Mouse (Mus musculus): ENCODE data around the gene Lrrc75a.

Gene Lrrc75a

DNA sequence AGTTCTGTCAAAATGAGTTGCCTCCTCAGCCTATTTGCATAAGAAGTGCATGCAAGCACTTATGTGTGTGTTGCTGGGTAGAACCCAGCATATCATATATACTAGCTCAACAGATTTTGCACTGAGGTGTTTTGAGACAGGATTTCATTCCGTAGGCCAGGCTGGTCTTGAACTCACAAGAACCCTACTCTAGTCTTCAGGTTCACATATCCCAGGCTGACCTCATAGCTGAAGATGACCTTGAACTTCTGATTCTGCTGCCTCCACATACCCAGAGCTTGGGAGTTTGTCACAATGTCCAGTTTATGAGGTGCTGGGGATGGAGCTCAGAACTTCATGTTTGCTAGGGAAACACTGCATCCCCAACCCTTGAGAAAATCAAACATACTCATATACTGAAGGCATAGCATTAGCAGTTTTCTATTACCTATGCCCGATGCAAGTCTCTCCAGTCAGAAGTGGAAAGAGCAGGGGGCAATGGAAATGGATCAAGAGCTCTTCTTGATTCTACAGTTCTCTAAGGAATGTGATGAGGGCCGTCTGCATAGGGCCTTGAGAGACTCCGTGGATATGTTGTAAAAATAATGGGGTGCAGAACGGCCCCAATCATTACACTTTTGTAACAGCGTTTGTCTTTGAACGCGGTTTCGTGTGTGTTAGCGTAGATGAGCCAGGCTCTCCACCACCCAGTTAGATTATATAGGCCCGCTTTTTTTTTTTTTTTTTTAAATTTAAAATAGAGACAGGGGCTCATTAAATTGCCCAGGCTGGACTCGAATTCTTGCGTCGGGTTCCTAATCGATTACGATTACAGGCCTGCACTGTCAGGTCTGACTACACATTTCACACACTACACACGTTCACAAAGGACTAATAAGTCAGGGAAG is 46.3 kb downstream of the Lrrc75a start:
- in situ Hi-C loops (cut with MboI, MseI): loop anchor here (5.0 kb wide), 1 partner anchor 35 kb away; no protein-coding TSS in a partner anchor

- in situ Hi-C loops (cut with MboI, MseI): no loop called here
Observed at GRCm38 (mm10) chr11:62598571-62598970, 49.8 kb downstream of the Lrrc75a start.

- in situ Hi-C loops (cut with MboI, MseI): no loop called here
Observed at GRCm38 (mm10) chr11:62591904-62592575, 56.3 kb downstream of the Lrrc75a start.

- in situ Hi-C loops (cut with MboI, MseI): no loop called here
Observed at GRCm38 (mm10) chr11:62591026-62591425, 57.3 kb downstream of the Lrrc75a start.

GRCm38 (mm10) chr11:62589391-62589790 is 58.9 kb downstream of the Lrrc75a start:
- in situ Hi-C loops (cut with MboI, MseI): no loop called here

DNA sequence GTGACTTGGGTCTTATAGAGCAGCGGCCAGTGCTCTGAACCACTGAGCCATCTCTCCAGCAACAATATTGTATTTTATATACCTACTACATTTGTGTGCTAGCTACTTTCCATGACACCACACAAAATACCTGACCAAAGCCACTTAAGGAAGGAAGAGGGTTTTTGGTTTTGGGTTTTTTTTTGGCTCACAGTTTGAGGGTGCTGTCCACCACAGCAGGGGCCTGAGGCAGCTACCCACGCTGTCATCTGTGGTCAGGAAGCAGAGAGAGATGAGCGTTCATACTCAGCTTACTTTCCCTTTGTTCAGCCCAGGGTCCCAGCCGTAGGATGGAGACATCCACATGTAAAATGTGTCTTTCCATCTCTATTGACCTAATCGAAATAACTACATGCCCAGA is 61.3 kb downstream of the Lrrc75a start:
- in situ Hi-C loops (cut with MboI, MseI): no loop called here

- in situ Hi-C loops (cut with MboI, MseI): no loop called here
Observed at GRCm38 (mm10) chr11:62584671-62585206, 63.6 kb downstream of the Lrrc75a start.

- in situ Hi-C loops (cut with MboI, MseI): no loop called here
Observed at GRCm38 (mm10) chr11:62583031-62583430, 65.3 kb downstream of the Lrrc75a start.

GRCm38 (mm10) chr11:62576530-62577152 is 71.7 kb downstream of the Lrrc75a start:
- in situ Hi-C loops (cut with MboI, MseI): no loop called here

DNA sequence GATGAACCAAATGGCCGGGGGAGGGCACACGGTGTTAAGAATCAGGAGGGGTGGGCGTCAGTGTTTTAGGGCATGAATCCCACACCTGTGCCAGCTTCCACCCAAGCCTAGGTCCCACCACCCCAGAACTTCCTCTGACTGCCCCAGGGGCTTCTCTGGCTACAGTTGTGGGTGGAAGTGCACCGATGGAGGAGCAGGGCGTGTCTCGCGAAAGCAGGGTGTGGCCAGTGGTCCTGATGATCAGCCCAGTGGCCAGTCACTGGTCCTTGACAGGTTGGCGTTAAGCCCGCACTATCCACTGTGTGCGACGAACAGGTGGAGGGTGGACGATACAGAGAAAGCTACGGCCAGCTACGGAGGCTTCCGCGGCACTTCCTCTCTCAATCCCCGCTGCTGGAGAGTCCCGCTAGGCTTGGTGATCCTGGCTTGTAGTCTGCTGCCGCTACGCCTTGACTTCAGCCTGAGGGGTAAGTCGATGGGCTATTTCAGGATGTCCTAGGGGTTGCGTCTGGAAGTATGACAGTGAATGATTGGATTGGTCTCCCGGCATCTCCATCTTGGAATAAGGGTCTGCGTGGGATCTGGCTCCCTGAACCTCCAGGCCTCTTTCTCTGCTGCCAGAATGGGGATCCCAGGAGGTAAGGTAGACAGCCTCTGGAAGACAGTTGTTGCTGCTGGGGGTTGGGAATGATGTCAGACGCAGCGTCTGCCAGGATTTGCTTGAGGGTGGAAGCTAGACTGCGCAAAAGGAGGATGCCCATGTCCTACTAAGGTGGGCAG is 72.5 kb downstream of the Lrrc75a start:
- in situ Hi-C loops (cut with MboI, MseI): no loop called here

GRCm38 (mm10) chr11:62575297-62575658 is 73.0 kb downstream of the Lrrc75a start:
- in situ Hi-C loops (cut with MboI, MseI): no loop called here

DNA sequence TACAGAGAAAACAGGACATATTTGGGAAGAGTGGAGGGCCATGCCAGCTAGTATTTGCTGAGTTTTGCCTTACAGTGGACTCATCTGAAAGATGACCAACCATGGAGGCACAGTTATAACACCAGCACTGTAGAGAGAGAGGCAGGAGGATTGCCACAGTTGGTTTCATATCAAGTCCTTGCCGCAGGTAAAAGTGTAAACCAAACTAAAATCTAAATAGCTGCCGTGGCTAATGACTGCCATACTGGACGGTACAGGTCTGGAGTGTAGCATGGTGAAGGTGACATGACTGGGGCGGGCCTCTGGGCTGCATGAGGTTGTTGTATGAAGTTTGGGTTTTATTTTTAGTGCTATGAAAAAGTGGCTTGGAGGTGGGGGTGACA is 73.6 kb downstream of the Lrrc75a start:
- in situ Hi-C loops (cut with MboI, MseI): no loop called here

DNA sequence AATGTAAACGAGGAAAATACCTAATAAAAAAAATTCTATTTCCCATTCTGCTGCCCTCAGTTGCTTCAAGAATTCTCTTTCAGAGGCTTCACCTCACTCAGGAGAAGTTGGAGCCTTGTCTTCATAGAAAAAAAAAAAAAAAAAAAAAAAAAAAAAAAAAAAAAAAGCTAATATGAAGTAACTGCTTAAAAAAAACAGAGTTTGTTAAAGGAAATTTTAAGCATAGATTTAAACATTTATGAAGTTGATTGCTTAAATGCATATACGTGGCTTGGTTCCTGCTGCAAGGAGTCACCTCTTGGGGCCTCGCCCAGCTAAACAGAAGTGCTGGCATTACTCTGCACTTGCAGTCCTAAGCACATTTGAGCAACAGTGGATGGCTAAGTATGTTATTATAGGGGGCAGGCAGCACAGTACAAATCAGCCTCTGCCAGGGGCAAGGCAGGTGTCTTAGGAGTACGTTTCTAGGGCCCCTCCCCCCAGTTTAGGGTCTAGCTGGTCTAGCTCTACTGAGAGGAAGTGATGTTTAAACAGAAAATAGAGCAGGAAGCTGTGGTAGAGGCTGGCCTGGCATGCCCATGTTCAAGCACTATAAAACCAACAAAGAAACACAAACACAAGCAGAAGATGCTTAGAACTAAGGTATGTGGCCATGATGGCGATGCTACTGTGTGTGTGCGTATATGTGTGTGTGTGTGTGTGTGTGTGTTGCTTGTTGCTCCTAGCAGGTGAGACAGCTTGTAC is 74.2 kb downstream of the Lrrc75a start, which contains the start of gene Trpv2:
Trpv2 (plus strand) TSS at position 528 of the 744 bp plus-strand sequence.
- in situ Hi-C loops (cut with MboI, MseI): no loop called here

DNA sequence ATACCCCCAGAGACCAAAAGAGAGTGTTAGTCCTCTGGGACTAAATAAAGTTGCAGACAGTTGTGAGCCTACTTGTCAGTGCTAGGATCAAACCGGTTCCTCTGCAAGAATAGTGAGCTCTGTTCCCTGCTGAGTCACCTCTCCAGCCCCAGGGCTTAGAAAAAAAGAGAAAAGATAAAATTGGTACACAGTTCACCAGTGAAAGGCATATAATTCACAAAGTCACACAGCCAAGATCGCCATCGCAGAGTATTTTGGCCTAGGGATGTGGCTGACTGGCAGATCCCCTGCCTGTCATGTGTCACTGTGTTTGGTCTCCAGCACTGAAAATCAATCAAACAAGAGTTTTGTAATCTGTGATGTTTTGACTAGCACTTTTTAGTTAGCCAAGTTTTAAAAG is 80.0 kb downstream of the Lrrc75a start:
- in situ Hi-C loops (cut with MboI, MseI): loop anchor here (5.0 kb wide), 1 partner anchor 34 kb away; no protein-coding TSS in a partner anchor

DNA sequence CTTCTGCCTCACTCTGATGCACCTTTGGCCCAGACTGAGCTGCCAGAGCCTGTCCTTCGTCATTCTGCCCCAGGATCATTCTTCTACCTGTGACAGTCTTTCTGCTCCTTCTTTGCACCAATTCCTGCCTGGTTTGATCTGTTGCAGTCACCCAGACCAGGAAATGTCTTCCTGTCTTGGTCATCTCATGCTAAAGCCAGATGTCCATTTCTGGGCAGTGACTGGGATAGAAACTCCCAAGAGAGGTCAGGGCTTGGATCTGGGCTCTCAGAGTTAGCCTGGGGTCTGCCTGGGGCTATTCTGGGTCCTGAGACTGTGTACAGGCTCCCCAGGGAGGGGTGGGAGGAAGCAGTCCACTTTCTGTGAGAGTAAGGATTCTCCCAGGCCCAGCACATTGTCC is 82.1 kb downstream of the Lrrc75a start:
- in situ Hi-C loops (cut with MboI, MseI): loop anchor here (5.0 kb wide), 1 partner anchor 36 kb away; no protein-coding TSS in a partner anchor

DNA sequence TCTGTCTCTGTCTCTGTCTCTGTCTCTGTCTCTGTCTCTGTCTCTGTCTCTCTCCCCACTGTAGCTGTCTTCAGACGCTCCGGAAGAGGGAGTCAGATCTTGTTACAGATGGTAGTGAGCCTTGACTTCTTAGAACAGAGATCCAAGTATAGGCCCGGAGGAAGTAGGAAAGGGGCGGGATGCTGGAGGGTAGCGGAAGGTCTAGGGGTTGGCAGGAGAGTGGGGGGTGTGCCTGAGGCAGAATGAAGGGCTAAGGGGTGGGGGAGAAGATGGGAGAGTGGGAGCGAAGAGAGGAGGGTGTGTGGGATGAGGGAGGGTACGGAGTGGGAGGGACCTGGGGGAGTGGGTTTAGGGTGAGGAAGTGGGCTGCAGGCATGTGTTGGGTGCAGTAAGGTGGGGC is 82.6 kb downstream of the Lrrc75a start:
- in situ Hi-C loops (cut with MboI, MseI): loop anchor here (5.0 kb wide), 1 partner anchor 37 kb away; no protein-coding TSS in a partner anchor

GRCm38 (mm10) chr11:62563590-62563989 is 84.7 kb downstream of the Lrrc75a start:
- in situ Hi-C loops (cut with MboI, MseI): no loop called here

DNA sequence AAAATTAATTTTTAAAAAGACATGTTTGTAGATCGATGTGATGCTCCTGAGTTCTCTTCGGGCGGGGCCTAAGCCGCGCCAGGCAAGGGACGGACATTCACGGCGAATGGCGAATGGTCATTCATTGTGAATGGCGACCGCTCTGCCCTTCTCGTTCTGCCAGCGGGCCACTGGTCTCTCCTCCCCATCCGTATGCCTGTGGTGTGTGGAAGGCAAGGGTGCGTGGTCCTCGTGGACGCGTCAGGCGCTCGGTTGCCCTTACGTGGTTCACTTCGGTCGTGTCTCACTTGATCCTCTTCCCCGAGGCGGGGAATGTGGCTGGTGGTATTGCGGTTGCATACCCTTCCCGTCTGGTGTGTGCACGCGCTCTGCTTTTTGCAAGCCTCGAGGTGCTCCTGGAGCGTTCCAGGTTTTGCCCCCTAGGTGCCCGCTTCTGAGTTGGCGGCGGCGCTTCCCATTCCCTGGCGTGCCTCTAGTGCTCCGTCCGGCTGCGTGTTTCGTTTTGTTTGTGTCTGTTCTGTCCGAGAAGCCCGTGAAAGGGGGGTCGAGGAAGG is 87.8 kb downstream of the Lrrc75a start:
- in situ Hi-C loops (cut with MboI, MseI): no loop called here

DNA sequence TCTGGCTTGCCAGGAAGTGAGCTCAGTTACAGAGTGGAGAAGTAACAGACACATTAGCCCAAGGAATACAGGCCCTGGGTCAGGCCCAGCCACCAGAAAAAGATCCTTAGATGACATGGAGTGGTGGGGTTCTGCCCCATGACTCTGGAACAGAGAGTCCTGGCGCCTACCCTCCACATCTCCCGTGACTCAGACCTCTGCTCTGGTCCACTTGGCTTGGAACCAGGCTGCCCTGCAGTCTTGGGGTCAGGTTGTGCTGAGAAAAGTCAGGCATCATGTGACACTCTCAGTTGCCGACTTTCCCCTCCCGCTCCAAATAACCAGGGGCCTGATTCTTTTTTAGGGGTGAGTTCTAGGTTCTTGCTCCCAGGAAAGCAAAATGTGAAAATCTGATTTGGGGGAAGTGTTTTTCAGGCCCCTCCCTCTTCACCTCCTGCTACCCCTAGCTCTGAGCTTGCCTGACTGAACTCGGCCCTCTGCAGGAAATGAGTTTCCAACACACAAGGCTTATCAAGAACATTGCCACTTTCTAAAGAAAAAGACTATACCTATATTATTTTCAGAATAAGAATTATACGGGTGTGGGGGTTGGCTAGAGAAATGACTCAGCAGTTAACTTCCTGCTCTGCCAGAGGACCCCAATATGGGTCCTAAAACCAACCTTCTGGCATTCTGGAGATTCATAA is 89.2 kb downstream of the Lrrc75a start:
- in situ Hi-C loops (cut with MboI, MseI): no loop called here

DNA sequence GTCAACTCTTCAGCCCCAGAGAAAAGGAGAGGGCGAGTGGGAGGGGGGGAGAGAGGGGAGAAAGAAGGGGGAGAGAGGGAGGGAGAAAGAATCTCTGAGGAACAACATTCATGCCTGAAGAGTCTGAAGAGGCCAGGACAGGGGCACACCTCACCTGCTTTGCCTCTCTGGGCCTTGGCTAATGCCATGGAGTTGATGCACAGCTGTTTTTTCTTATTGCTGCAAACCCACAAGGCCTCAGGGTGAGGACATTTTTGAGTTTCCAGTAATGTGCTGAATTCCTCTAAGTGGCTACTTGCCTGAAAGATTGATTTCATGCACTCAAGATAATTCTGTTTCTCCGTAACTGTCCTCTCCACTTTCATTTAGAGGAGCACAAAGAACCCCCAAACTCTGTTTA is 90.2 kb downstream of the Lrrc75a start:
- in situ Hi-C loops (cut with MboI, MseI): no loop called here
